ENCODE assay signal across 8 mouse cellular contexts in genomic region chrX:73914827-73915703, GRCm38 (mm10). TPM values are rescaled to one million over a fixed set of nuclear protein-coding genes. Genes with fewer than 3 reads are reported as not detected.
DNase-seq lines count a peak whose midpoint lies in the region; TF ChIP-seq lines count a peak whose summit lies in the region.

No protein-coding gene starts in this region.

- H3K4me1 ChIP-seq in cortical plate, adult 2 months (ENCODE audit: control insufficient read depth, insufficient read depth, low read length), result no peaks in the 10 kb centered on the region
- H3K4me1 ChIP-seq in megakaryocyte, embryonic 14.5 days, result peaks cover 73% of the 10 kb centered on the region

- H3K27me3 ChIP-seq in megakaryocyte, embryonic 14.5 days (replicated peaks), result peaks cover 10% of the 10 kb centered on the region

- no peaks in the 10 kb centered on the region for H3K9me3 ChIP-seq in megakaryocyte, embryonic 14.5 days

- H3K4me3 ChIP-seq in cortical plate, adult 2 months (ENCODE audit: insufficient read depth, low read length), result peak overlapping the region; percentile 25
- peak overlapping the region; percentile 88 for H3K4me3 ChIP-seq in megakaryocyte, embryonic 14.5 days (replicated peaks)

- no peak for TF ChIP-seq POLR2A in cortical plate, adult 2 months (IDR thresholded peaks at IDR 0.05; ENCODE audit: extremely low read depth, insufficient read depth, low read length)

- peak; percentile 98 for DNase-seq in adipocyte (ENCODE audit: low spot score)
- DNase-seq in gastrocnemius, adult 8-10 months (ENCODE audit: low spot score in 2 of 2), result peak; percentile 77 to 83
- DNase-seq in hindlimb bud, embryonic 11.5 days (ENCODE audit: extremely low spot score, low read depth, low spot score), result peak; percentile 75
- DNase-seq in left cerebral cortex, adult 8-10 months (ENCODE audit: low spot score in 2 of 2), result peak; percentile 58 to 91
- DNase-seq in right cerebral cortex, postnatal 25 days, result peak; percentile 85
- peak; percentile 85 to 87 for DNase-seq in urinary bladder, postnatal 4 days (ENCODE audit: low spot score in 2 of 2)

- H3K27ac ChIP-seq in cortical plate, adult 2 months (ENCODE audit: insufficient read depth, low read length), result peak overlapping the region; percentile 67

- TF ChIP-seq CTCF in cortical plate, adult 2 months (IDR thresholded peaks at IDR 0.05; ENCODE audit: extremely low read depth, insufficient read depth, low read length), result no peak

- H3K36me3 ChIP-seq in megakaryocyte, embryonic 14.5 days (replicated peaks; ENCODE audit: low read length), result peaks cover 33% of the 10 kb centered on the region

RNA-seq across cellular contexts. Expression of gene Arhgap4, which starts 6.6 kb away (rescaled TPM):
- 6.5 and 7.9 TPM in 2 replicates for polyA plus RNA-seq in cortical plate, adult 2 months (2012; rRNA removed)
- 1 to 10 TPM in 1 of 4 experiments, under 1 TPM in 3; 0.22 to 1.1 (median 0.57) TPM for total RNA-seq in gastrocnemius, adult 8-10 months (2022)
- total RNA-seq in left cerebral cortex, adult 8-10 months (2022), result 1 to 10 TPM; 4.3 to 5.1 (median 4.7) TPM
- 6.6 and 13.3 TPM in 2 replicates for polyA plus RNA-seq in megakaryocyte, embryonic 14.5 days (2012; ENCODE audit: insufficient read depth, low replicate concordance)

RNA-seq across cellular contexts. Expression of gene Naa10, which starts 6.7 kb away (rescaled TPM):
- 74.5 and 80.4 TPM in 2 replicates for polyA plus RNA-seq in cortical plate, adult 2 months (2012; rRNA removed)
- total RNA-seq in gastrocnemius, adult 8-10 months (2022), result 10 to 100 TPM; 46.6 to 61.8 (median 47.7) TPM
- total RNA-seq in left cerebral cortex, adult 8-10 months (2022), result 10 to 100 TPM; 47.7 to 62.7 (median 57.0) TPM
- polyA plus RNA-seq in megakaryocyte, embryonic 14.5 days (2012; ENCODE audit: insufficient read depth, low replicate concordance), result 58.9 and 174 TPM in 2 replicates

RNA-seq across cellular contexts. Expression of gene Renbp, which starts 15.6 kb away (rescaled TPM):
- 6.7 and 8.7 TPM in 2 replicates for polyA plus RNA-seq in cortical plate, adult 2 months (2012; rRNA removed)
- 1 to 10 TPM in 3 of 4 experiments, under 1 TPM in 1; 0.87 to 2.3 (median 1.5) TPM for total RNA-seq in gastrocnemius, adult 8-10 months (2022)
- total RNA-seq in left cerebral cortex, adult 8-10 months (2022), result 10 to 100 TPM in 1 of 4 experiments, 1 to 10 TPM in 3; 5.3 to 15.8 (median 7.5) TPM
- polyA plus RNA-seq in megakaryocyte, embryonic 14.5 days (2012; ENCODE audit: insufficient read depth, low replicate concordance), result 31.2 and 114 TPM in 2 replicates

RNA-seq across cellular contexts. Expression of gene L1cam, which starts 19.2 kb away (rescaled TPM):
- 91.8 and 97.1 TPM in 2 replicates for polyA plus RNA-seq in cortical plate, adult 2 months (2012; rRNA removed)
- 1 to 10 TPM; 1.7 to 3.1 (median 2.6) TPM for total RNA-seq in gastrocnemius, adult 8-10 months (2022)
- total RNA-seq in left cerebral cortex, adult 8-10 months (2022), result 100 to 1,000 TPM; 147 to 158 (median 153) TPM
- 0.96 TPM in 1 of 2 replicates, not detected in the other for polyA plus RNA-seq in megakaryocyte, embryonic 14.5 days (2012; ENCODE audit: insufficient read depth, low replicate concordance)

RNA-seq across cellular contexts. Expression of gene Avpr2, which starts 23.2 kb away (rescaled TPM):
- polyA plus RNA-seq in cortical plate, adult 2 months (2012; rRNA removed), result not detected in 2 replicates
- not detected for total RNA-seq in gastrocnemius, adult 8-10 months (2022)
- not detected for total RNA-seq in left cerebral cortex, adult 8-10 months (2022)
- polyA plus RNA-seq in megakaryocyte, embryonic 14.5 days (2012; ENCODE audit: insufficient read depth, low replicate concordance), result not detected in 2 replicates

Comparison
In these comparisons a context has a peak if more than half of its experiments do, and no peak if none do; other contexts are left out.
1. Peak in every context shown above with its lines: DNase-seq, H3K4me3 ChIP-seq and H3K27ac ChIP-seq.